Mouse (Mus musculus) hematopoietic stem cell, adult 5-6 weeks (primary cell): ENCODE data around the gene Tubgcp6. TPM values are rescaled to one million over a fixed set of nuclear protein-coding genes. Genes with fewer than 3 reads are reported as not detected.

Experiments
- ATAC-seq, 2 experiments: fragments of 125-278 bp in 1 of 2; replicated peaks in 1 of 2; 2 replicates each; pipeline ENCODE4 v1.8.0; 2016 to 2017; ENCODE audit warnings: inconsistent platforms in 2 of 2, mild to moderate bottlenecking in 2 of 2, moderate number of reproducible peaks in 2 of 2, low read depth in 1 of 2, moderate TSS enrichment in 1 of 2; ENCODE audit not compliant: low FRiP score in 2 of 2, poor library complexity in 2 of 2, severe bottlenecking in 2 of 2, insufficient read depth in 1 of 2, low TSS enrichment in 1 of 2
- total RNA-seq: library from RNA; stranded (forward); fragments of 172-1452, 232-1000 nt; gene quantifications from 2 replicates; pipeline ENCODE4 v1.2.3, GENCODE M21; 2017

The Tubgcp6 gene
- total RNA-seq, result 18.2 and 24.1 TPM in 2 replicates

DNA sequence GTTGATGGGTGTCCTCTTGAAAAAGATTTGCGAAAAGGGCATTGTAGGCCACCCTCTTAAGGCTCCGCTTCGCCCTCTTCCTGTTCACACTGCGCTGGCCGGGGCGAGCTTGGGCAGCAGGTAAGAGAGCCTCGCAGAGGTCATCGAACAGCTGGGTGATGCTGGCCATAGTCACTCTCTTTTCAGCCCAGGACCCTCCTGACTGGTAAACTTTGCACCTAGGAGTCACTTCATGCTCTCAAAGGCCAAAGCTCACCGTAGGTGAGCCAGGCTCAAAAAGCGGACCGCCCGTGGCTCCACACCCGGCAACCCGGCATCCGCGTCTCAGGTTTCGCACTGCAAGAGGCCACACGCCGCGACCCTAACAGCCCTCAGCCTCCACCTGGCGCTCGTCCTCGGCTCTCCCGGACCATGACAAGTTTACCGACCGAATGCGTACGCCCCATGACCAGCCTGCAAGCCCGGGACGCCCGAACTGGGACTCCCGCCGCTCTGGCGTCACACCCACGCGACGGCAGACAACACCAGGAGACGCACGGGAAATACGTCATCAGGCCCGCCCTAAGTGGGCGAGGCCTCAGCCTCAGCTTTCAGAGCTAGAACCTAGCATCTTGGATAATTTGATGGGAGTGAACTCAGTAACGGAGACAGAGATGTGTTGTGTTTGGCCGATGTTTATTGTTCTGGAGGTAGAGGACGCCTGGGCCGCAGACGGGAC is at the start of gene Tubgcp6:
Tubgcp6 (minus strand) TSS at position 464 of the 718 bp plus-strand sequence.
- peak; percentile 88 to 93 for ATAC-seq

DNA sequence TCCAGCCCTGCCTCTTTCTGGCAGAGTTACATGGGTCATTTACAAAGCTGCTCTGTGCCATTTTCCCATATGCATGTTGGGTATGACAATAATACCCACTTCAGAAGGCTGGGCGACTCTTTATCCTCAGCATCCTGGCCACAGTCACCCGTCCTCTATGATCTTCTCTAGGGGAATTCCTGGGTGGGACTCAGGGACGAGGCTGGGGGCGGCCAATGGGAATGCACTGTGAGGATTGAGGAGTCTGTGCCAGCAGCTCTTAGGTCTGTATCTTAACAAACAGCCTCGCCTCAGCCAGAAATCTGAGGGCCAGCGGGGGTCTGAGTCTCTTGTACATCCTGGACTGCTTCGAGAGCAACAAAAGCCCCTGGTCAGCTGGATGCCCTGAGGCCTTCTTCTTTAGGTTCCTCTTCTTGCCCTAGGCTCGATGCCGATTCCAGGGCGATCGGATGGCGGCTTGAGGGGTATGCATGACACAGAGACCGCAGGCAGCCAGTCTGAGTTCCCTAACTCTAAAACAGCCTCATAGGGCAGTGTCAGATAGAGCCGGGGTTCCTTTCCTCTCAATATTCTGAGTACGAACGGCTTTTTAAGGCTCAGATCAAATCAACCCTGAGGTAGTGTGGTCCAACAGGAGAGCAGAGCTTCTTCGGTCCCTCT is 49.5 kb upstream of the Tubgcp6 start:
- peak; percentile 43 to 60 for ATAC-seq

DNA sequence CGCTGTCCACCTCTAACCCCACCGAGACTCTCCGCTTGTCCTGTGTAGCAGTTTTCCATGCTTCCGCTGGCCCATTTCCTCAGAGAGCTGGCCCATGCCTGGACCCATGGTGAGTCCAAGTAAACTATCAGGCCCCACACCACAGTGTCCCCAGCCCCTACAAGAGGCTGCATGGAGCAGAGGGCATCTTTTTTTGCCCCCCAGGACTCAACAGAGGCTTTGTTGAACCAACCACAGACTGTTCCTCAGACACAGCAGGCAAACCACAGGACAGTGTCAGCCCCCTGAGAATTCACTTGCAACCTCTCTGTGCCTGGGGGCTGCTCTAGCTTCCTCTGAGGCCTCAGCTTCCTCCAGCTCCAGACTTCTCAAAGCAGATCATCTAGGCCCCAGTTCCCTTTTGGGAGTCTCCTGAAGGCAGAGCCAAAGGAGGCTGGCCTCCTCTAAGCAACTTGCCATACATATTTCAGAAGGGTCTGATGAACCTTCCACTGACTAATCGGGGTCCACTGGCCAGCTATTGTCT is 48.7 kb upstream of the Tubgcp6 start:
- ATAC-seq, result no peak

DNA sequence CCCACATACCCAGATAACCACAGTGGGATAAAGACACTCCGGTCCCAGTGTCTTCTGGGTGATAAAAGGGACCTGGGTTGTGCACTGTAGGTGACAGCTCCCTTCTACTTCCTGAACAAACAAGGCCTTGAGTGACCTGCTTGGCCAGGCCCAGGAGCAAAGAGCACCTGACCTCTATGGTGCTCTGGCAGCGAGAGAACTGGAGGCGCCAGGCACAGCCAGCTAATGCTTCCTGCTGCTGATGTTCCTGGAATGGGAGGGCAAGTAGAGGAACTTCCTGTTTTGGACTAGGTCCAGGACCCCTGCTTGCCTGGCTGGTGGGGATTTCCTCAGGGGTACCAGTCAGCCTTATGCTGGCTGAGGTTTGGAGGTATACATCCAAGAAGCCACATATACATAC is 47.2 kb upstream of the Tubgcp6 start:
- ATAC-seq, result no peak

DNA sequence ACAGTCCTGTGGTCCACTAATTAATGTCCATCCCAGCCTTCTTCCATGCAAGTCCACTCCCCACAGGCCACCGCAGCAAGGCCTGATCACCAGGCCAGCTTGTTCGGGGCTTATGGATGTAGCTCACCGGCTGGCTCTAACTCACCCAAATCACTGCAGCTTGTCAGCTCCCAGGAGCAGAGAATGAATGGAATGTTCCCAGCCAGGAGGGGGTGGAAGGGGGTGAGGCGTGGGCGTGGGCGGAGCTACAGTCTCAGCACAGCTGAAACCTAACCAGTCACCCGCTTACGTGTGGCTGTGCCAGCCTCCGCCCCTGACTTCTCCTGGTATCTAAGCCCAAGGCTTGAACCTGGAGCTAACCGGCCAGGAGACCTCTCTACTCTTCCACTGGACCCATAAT is 46.5 kb upstream of the Tubgcp6 start:
- no peak for ATAC-seq

DNA sequence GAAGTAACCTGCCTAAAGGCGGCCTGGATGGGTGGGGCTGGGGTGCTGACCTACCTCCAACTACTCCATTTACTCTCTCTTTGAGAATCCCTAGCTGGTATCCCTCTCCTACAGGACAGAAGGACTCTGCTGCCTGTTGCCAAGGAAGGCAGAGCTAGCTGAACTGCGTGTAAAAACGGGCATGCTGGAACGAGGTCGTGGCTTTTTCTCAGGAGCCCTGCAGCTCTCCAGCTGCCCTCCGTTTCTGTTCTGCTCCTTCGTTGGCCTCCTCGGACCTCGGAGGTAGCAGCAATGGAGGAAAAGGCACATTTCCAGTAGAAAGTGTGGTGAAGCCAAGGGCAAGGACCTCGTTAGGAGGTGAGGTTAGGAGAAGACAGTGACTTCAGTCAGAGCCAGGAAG is 46.0 kb upstream of the Tubgcp6 start:
- ATAC-seq, result no peak

DNA sequence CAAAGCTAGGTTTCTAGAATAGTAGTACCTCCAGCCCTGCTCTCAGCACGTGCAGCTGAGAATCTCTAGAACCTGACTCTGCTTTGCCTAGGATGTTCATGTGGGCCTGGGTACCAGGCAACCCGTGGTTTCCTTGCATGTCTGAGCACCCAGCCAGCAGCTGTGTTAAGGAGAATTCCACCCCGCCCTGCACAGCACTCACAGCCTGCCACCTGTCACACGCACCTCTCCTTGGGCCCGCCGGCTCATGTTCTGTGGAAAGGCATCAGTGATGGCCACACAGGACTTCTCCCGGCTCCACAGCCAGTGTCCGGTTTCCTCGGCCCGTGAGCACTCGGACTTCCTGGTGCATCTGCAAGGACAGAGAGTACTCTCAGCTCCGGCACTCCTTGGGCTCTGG is 42.6 kb upstream of the Tubgcp6 start:
- no peak for ATAC-seq

DNA sequence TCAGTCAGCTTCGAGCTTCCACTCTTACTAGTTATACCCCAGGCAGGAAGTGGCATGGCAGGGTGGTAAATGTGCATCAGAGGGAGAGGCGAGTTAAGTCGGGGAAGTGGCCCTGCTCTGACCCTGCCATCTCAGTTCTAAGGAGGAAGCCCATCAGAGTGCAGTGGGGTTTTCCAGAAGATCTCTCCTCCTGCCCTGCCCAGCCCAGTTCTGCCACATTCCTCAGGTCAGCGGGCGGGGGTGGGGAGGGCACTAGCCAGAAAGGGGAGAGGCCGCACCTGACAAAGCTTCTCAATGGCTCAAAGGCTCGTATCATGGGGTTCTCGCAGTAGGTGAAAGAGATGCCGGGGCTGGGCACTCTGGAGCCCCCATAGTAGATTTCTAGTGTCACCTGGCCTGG is 38.5 kb upstream of the Tubgcp6 start:
- no peak for ATAC-seq

DNA sequence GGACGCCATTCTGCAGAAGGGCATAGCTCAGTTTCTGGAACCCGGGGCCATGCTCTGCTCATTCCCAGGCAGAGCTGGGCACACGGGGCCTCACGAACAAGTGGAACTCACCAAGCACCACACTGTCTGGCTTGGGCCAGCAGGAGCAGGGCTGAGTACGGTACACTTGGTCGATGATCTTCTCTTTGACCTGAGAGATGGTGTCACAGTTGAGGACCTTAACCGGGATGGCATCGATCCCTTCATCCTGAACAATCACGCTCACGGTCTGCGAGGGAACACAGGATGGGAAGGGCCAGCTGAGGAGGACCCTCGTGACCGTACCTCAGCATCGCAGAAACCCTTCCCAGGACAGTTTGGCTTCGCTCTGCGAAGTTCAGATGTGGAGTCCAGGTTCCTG is 35.6 kb upstream of the Tubgcp6 start:
- ATAC-seq, result no peak

DNA sequence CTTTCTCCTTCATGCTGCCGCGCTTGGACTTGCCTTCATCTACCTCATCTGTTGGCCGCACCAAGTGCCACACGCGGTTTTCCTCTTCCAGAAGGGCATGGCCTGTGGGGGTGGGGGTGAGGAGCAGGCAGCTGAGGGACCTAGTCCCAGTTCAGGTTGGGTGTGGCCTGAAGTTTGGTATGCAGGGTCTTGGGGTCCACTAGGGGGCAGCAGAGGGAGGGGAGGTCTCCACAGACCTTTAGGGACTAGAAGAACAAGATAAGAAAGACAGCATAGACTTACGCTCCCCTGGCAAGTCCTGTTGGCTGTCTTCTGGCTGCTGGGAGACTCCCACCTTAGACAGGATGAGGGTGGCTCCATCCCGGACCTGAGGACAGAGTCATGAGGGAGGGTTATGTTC is 35.0 kb upstream of the Tubgcp6 start:
- peak; percentile 48 to 81; a peak in 3 of 4 replicates for ATAC-seq

DNA sequence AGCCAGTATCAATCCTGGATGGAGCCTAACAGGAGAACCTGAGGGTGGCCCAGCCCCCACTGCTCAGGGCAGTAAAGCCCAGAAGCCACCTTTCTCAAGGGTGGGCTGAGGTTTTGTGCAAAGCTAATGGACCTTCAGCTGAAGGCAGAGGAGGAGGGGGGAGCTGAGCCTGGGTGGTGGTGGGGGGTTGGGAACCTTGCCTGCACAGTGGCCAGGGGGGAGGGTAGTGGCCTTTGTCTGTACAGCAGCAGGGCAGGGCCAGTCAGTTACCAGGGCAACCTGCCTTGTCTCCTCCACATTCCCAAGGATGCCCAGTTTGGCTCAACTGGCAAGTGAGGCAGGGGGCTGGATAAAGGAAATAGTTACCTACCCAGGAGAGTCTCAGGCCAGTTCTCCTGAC is 29.4 kb upstream of the Tubgcp6 start:
- no peak for ATAC-seq

DNA sequence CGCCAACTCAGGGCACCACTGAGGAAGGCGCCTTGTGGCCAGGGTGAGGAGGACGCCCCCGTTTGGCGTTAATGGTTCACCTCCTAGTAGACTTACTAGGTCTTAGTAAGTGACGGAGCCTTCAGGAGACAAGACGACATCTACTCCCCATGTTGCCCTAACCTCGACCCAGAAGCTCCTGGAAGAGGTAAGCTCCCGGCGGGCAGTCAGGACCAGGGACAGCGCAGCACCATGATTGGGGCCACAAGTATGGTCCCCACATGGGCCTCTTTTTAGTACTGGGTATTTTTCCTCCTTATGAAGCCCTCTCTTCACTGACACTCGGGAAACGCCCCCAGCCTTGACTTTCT is 27.1 kb upstream of the Tubgcp6 start:
- peak; percentile 28 to 39; a peak in 2 of 4 replicates for ATAC-seq

DNA sequence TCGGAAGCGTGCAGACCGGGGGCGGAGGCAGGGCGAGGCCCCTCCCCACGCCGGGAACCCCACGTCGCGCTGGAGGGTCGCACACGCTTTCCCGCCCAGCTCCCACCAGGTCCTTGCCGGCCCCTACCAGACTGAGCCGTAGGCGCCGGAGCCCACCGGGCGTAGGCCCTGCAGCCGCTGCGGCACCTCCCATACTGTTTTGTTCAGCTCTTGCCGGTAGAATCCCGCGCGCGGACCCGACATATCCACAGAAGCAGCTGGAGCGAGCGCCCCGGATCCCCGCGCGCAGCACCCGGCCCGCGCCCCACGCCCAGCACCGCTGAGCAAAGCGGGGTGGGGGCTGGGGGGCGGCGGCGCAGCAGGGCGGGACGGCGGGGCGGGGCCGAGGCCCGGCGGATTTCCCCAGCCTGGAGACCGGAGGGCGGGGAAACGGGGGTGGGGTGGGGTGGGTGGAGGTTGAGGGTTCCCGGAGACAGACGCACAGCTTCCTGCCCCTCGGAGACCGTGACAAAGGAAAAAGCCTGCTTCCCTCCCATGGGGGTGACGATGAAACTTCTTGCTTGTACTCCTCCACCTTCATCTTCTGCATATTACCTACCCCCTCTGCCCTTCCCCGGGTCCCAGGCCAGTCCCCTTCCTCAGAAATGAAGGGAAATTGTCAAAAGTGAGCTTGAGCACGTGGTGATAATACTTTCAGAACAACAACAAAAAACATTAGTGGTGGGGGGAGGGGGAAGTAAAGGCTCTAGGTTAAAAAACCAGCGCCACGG is 26.5 kb upstream of the Tubgcp6 start, which contains the start of gene Mapk11:
Mapk11 (minus strand) TSS at position 358 of the 770 bp plus-strand sequence.
- peak; percentile 33 to 36; a peak in 1 of 4 replicates for ATAC-seq

DNA sequence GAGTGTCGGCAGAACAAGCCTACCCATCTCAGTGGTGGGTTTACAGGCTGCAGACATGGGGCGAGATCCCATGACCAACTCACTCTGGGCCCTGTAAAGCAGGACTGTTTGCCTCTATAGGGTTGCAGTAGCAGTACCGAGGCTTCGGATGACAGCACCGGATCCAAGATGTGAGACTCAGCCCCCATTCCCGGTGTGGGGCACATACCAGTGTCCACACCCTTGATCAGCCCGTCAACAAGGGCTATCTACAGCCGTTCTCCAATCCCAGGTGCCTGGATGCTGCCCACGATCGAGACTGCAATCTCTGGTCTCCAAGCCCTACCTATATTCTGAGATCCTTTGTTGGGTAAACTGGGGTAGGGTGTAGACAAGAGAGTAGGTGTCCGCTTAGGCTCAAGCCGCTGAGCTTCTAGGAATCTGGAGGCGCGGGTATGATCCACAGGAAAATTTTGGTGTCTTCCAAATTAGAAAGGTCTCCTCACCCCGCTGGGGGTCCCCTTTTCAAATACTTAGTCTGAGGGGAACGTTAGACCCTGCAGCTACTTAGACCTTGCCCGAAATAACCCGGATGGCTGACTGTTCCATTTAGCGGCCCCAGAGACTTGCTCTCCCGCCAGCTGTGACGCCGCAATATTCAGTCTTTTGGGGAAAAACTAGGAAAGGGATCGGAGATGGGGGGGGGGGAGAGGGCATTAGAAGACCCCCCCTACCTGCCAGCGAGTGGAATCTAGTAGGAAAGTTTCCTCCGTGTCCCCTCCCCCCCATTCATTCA is 25.8 kb upstream of the Tubgcp6 start:
- ATAC-seq, result no peak

DNA sequence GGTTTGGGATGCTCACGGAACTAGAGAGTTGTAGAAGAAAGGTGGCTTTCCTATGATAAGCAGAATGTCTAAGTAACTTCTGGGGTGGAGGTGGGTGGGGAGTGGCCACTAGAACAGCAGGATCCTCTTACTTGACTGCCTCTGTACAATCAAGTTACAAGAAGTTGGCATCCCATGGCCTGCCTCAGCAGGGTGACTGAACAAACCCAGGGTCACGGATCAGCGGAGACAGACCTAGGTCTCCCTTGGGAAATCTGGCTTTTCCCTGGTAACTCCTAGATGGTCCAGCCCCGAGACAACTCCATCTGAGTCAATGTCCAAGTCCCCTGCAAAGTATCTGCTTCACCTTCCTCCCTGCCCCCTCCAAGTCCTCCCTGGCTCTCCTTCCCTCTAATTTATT is 25.0 kb upstream of the Tubgcp6 start:
- ATAC-seq, result no peak

DNA sequence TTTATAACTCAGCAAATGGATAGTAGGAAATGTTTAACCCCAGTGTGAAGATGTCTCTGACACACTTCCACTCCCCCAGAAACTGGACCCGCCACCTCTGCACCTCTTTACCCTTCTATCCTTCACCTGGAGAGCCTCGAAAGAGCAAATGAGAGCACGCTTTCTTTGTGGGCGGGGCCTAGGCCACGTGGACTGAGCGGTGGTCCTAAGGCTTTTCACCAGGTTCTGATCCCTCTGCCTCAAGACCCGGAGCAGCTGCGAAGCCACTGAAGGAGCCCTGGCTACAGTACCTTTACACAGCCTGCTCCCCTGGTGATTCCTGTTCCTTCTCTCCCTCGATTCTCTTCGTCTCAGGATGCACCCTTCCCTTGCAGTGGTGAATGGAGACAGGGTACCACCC is 24.5 kb upstream of the Tubgcp6 start:
- ATAC-seq, result no peak

DNA sequence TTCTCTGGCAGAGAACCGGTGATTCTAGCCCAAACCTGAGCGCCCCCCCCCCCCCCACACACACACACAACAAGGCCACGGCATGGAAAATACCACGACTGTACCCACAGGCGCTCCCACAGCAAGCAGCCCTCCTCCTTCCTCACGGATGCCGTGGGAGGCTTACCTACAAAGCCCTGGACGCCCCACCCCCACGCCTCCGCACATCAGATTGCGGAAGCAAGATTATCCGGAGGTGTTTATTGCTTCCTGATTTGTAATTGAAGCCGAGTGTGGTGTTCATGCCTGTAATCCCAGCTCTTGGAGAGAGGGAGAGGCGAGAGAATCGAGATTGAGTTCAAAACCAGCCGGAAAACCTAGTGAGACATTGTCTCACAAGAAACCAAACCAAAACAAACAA is 24.1 kb upstream of the Tubgcp6 start:
- peak in 1 of 2 experiments; percentile 46; a peak in 2 of 4 replicates for ATAC-seq
